Mouse (Mus musculus): ENCODE measurements around the gene Swsap1. TPM values are rescaled to one million over a fixed set of nuclear protein-coding genes. Genes with fewer than 3 reads are reported as not detected.

Swsap1 gene
- polyA plus RNA-seq, 1 experiment from 2014 or later: 12.5 TPM

- no peaks in the 10 kb centered on the region for H3K4me1 ChIP-seq (replicated peaks; ENCODE audit: control insufficient read depth, insufficient read depth, low read length)
- no peaks in the 10 kb centered on the region for H3K9me3 ChIP-seq (ENCODE audit: control insufficient read depth, low read length)
- H3K4me3 ChIP-seq (replicated peaks; ENCODE audit: low read length): no peak overlapping the region
- no peak overlapping the region for H3K9ac ChIP-seq (replicated peaks; ENCODE audit: low read depth, low read length)
- ATAC-seq: no peak
- 94% methylated on average over 4 of the region's 4 CpGs for WGBS
- H3K27ac ChIP-seq (ENCODE audit: low read length): no peak overlapping the region
- no peaks in the 10 kb centered on the region for H3K36me3 ChIP-seq (ENCODE audit: control insufficient read depth, insufficient read depth)
- H3K27me3 ChIP-seq (replicated peaks; ENCODE audit: control insufficient read depth, insufficient read depth, low read length): no peaks in the 10 kb centered on the region
- H3K4me2 ChIP-seq (ENCODE audit: low read length): no peak overlapping the region
These were observed 13.7 kb downstream of the Swsap1 start for GRCm38 (mm10) chr9:21969304-21969703.

- no peak overlapping the region for H3K27ac ChIP-seq (ENCODE audit: low read length)
- no peak overlapping the region for H3K4me3 ChIP-seq (replicated peaks; ENCODE audit: low read length)
- no peak for ATAC-seq
- no peaks in the 10 kb centered on the region for H3K36me3 ChIP-seq (ENCODE audit: control insufficient read depth, insufficient read depth)
- no peaks in the 10 kb centered on the region for H3K9me3 ChIP-seq (ENCODE audit: control insufficient read depth, low read length)
- WGBS: 72% methylated on average over 7 of the region's 10 CpGs
- H3K9ac ChIP-seq (replicated peaks; ENCODE audit: low read depth, low read length): no peak overlapping the region
- H3K4me1 ChIP-seq (replicated peaks; ENCODE audit: control insufficient read depth, insufficient read depth, low read length): peaks cover 7% of the 10 kb centered on the region; the same call in 1 of the 2 replicates
- H3K27me3 ChIP-seq (replicated peaks; ENCODE audit: control insufficient read depth, insufficient read depth, low read length): no peaks in the 10 kb centered on the region
- H3K4me2 ChIP-seq (ENCODE audit: low read length): no peak overlapping the region
These were observed 21.1 kb downstream of the Swsap1 start for GRCm38 (mm10) chr9:21976626-21977175.

- Histone ChIP-seq H3K9ac (replicated peaks; ENCODE audit: low read depth, low read length) (no peak overlapping the region), H3K27ac (ENCODE audit: low read length) (no peak overlapping the region), H3K4me2 (ENCODE audit: low read length) (no peak overlapping the region), H3K9me3 (ENCODE audit: control insufficient read depth, low read length) (no peaks in the 10 kb centered on the region), H3K4me3 (replicated peaks; ENCODE audit: low read length) (no peak overlapping the region), H3K36me3 (ENCODE audit: control insufficient read depth, insufficient read depth) (no peaks in the 10 kb centered on the region), H3K4me1 (replicated peaks; ENCODE audit: control insufficient read depth, insufficient read depth, low read length) (peaks cover 7% of the 10 kb centered on the region; the same call in 1 of the 2 replicates), H3K27me3 (replicated peaks; ENCODE audit: control insufficient read depth, insufficient read depth, low read length) (no peaks in the 10 kb centered on the region)
- WGBS: 57% methylated on average over 5 of the region's 5 CpGs
- 0 out of 2 replicates have a peak, but pooled peaks have one; percentile 26 for ATAC-seq
These were observed 21.8 kb downstream of the Swsap1 start for GRCm38 (mm10) chr9:21977331-21977730.

GRCm38 (mm10) chr9:21977972-21978371 is 22.4 kb downstream of the Swsap1 start:
- no peaks in the 10 kb centered on the region for H3K36me3 ChIP-seq (ENCODE audit: control insufficient read depth, insufficient read depth)
- no peak overlapping the region for H3K4me2 ChIP-seq (ENCODE audit: low read length)
- H3K27ac ChIP-seq (ENCODE audit: low read length): no peak overlapping the region
- 26% methylated on average over 2 of the region's 2 CpGs for WGBS
- H3K4me1 ChIP-seq (replicated peaks; ENCODE audit: control insufficient read depth, insufficient read depth, low read length): peaks cover 7% of the 10 kb centered on the region; the same call in 1 of the 2 replicates
- ATAC-seq: no peak
- no peak overlapping the region for H3K4me3 ChIP-seq (replicated peaks; ENCODE audit: low read length)
- H3K9me3 ChIP-seq (ENCODE audit: control insufficient read depth, low read length): no peaks in the 10 kb centered on the region
- H3K27me3 ChIP-seq (replicated peaks; ENCODE audit: control insufficient read depth, insufficient read depth, low read length): no peaks in the 10 kb centered on the region
- no peak overlapping the region for H3K9ac ChIP-seq (replicated peaks; ENCODE audit: low read depth, low read length)

GRCm38 (mm10) chr9:21978398-21979128 is 23.0 kb downstream of the Swsap1 start:
- Histone ChIP-seq H3K9me3 (ENCODE audit: control insufficient read depth, low read length) (no peaks in the 10 kb centered on the region), H3K36me3 (ENCODE audit: control insufficient read depth, insufficient read depth) (no peaks in the 10 kb centered on the region), H3K27ac (ENCODE audit: low read length) (no peak overlapping the region), H3K27me3 (replicated peaks; ENCODE audit: control insufficient read depth, insufficient read depth, low read length) (no peaks in the 10 kb centered on the region), H3K4me1 (replicated peaks; ENCODE audit: control insufficient read depth, insufficient read depth, low read length) (peaks cover 7% of the 10 kb centered on the region; the same call in 1 of the 2 replicates), H3K9ac (replicated peaks; ENCODE audit: low read depth, low read length) (no peak overlapping the region), H3K4me3 (replicated peaks; ENCODE audit: low read length) (no peak overlapping the region), H3K4me2 (ENCODE audit: low read length) (no peak overlapping the region)
- 93% methylated on average over 4 of the region's 4 CpGs for WGBS
- ATAC-seq: no peak

- Histone ChIP-seq H3K9ac (replicated peaks; ENCODE audit: low read depth, low read length) (no peak overlapping the region), H3K36me3 (ENCODE audit: control insufficient read depth, insufficient read depth) (no peaks in the 10 kb centered on the region), H3K4me2 (ENCODE audit: low read length) (no peak overlapping the region), H3K9me3 (ENCODE audit: control insufficient read depth, low read length) (no peaks in the 10 kb centered on the region), H3K4me3 (replicated peaks; ENCODE audit: low read length) (no peak overlapping the region), H3K27ac (ENCODE audit: low read length) (no peak overlapping the region), H3K4me1 (replicated peaks; ENCODE audit: control insufficient read depth, insufficient read depth, low read length) (peaks cover 11% of the 10 kb centered on the region), H3K27me3 (replicated peaks; ENCODE audit: control insufficient read depth, insufficient read depth, low read length) (peaks cover 22% of the 10 kb centered on the region)
- WGBS: 6% methylated on average over 3 of the region's 3 CpGs
- ATAC-seq: no peak
These were observed 28.4 kb downstream of the Swsap1 start for GRCm38 (mm10) chr9:21983911-21984310.

- Histone ChIP-seq H3K9me3 (ENCODE audit: control insufficient read depth, low read length) (no peaks in the 10 kb centered on the region), H3K27ac (ENCODE audit: low read length) (no peak overlapping the region), H3K4me2 (ENCODE audit: low read length) (peak overlapping the region; percentile 55), H3K27me3 (replicated peaks; ENCODE audit: control insufficient read depth, insufficient read depth, low read length) (peaks cover 42% of the 10 kb centered on the region), H3K4me3 (replicated peaks; ENCODE audit: low read length) (no peak overlapping the region), H3K4me1 (replicated peaks; ENCODE audit: control insufficient read depth, insufficient read depth, low read length) (peaks cover 21% of the 10 kb centered on the region), H3K36me3 (ENCODE audit: control insufficient read depth, insufficient read depth) (no peaks in the 10 kb centered on the region), H3K9ac (replicated peaks; ENCODE audit: low read depth, low read length) (no peak overlapping the region)
- ATAC-seq: no peak
- WGBS: 9% methylated on average over 36 of the region's 36 CpGs
These were observed 32.2 kb downstream of the Swsap1 start for GRCm38 (mm10) chr9:21987592-21988342.

GRCm38 (mm10) chr9:21988421-21989101 is 33.0 kb downstream of the Swsap1 start:
- ATAC-seq: peak; percentile 34; the same call in 1 of the 2 replicates
- Histone ChIP-seq H3K4me1 (replicated peaks; ENCODE audit: control insufficient read depth, insufficient read depth, low read length) (peaks cover 21% of the 10 kb centered on the region), H3K9me3 (ENCODE audit: control insufficient read depth, low read length) (no peaks in the 10 kb centered on the region), H3K4me2 (ENCODE audit: low read length) (peak overlapping the region; percentile 55), H3K36me3 (ENCODE audit: control insufficient read depth, insufficient read depth) (no peaks in the 10 kb centered on the region), H3K9ac (replicated peaks; ENCODE audit: low read depth, low read length) (peak overlapping the region; percentile 44), H3K27me3 (replicated peaks; ENCODE audit: control insufficient read depth, insufficient read depth, low read length) (peaks cover 42% of the 10 kb centered on the region), H3K4me3 (replicated peaks; ENCODE audit: low read length) (peak overlapping the region; percentile 36), H3K27ac (ENCODE audit: low read length) (no peak overlapping the region)
- under 1% methylated on average over 32 of the region's 32 CpGs for WGBS

All from forebrain, embryonic 16.5 days (tissue).